11 mouse cellular contexts compared by ENCODE assay signal in genomic region chr7:24472937-24473336, GRCm38 (mm10). TPM values are rescaled to one million over a fixed set of nuclear protein-coding genes. Genes with fewer than 3 reads are reported as not detected.
DNase-seq lines count a peak whose midpoint lies in the region; ATAC-seq and TF ChIP-seq lines count a peak whose summit lies in the region.
"Had no signal": no experiment of that assay in that cellular context is flagged by ENCODE, and none has a peak within 500 bp of the region (broad histone marks: within the 10 kb centered on the region; RNA-seq: fewer than 3 reads in every experiment).

No protein-coding gene starts in this region.

- no peak for TF ChIP-seq POLR2A in small intestine, adult 2 months (IDR thresholded peaks at IDR 0.05; ENCODE audit: low read depth, low read length)

- no peak overlapping the region for H3K4me2 ChIP-seq in forebrain, embryonic 11.5 days (ENCODE audit: low read depth, low read length, severe bottlenecking)
- no peak overlapping the region for H3K4me2 ChIP-seq in forebrain, embryonic 15.5 days (replicated peaks)
- no peak overlapping the region for H3K4me2 ChIP-seq in heart, embryonic 11.5 days
- H3K4me2 ChIP-seq: heart, embryonic 13.5 days had no signal

- H3K4me3 ChIP-seq in forebrain, embryonic 11.5 days (ENCODE audit: low read depth, low read length), result no peak overlapping the region
- H3K4me3 ChIP-seq in forebrain, embryonic 15.5 days, result no peak overlapping the region
- no peak overlapping the region for H3K4me3 ChIP-seq in small intestine, adult 2 months (ENCODE audit: low read depth, low read length)
- no peak overlapping the region for H3K4me3 ChIP-seq in heart, embryonic 11.5 days (ENCODE audit: low read depth, low read length)
- H3K4me3 ChIP-seq: heart, embryonic 13.5 days had no signal

- H3K4me1 ChIP-seq in forebrain, embryonic 11.5 days (replicated peaks; ENCODE audit: control insufficient read depth, insufficient read depth, low read length), result no peaks in the 10 kb centered on the region
- H3K4me1 ChIP-seq in forebrain, embryonic 15.5 days, result peaks cover 8% of the 10 kb centered on the region
- H3K4me1 ChIP-seq in small intestine, adult 2 months (ENCODE audit: control insufficient read depth, insufficient read depth, insufficient read length, low read length), result no peaks in the 10 kb centered on the region; the same call in 1 of the 2 replicates
- no peaks in the 10 kb centered on the region for H3K4me1 ChIP-seq in heart, embryonic 11.5 days (ENCODE audit: control insufficient read depth, insufficient read depth, low read length)
- H3K4me1 ChIP-seq: heart, embryonic 13.5 days had no signal

- WGBS in forebrain, embryonic 11.5 days, result 71% methylated on average over 7 of the region's 7 CpGs
- 77% methylated on average over 7 of the region's 7 CpGs for WGBS in forebrain, embryonic 15.5 days
- WGBS in small intestine, adult 2 months, result 79% methylated on average over 7 of the region's 7 CpGs
- WGBS in heart, embryonic 11.5 days (ENCODE audit: insufficient replicate concordance), result 64% methylated on average over 7 of the region's 7 CpGs

- H3K9me3 ChIP-seq in forebrain, embryonic 11.5 days (ENCODE audit: control insufficient read depth, low read length), result peaks cover 4% of the 10 kb centered on the region; the same call in 1 of the 2 replicates
- H3K9me3 ChIP-seq in forebrain, embryonic 15.5 days, result no peaks in the 10 kb centered on the region
- H3K9me3 ChIP-seq in heart, embryonic 11.5 days (replicated peaks; ENCODE audit: control insufficient read depth, low read length), result no peaks in the 10 kb centered on the region

- peak; percentile 70; the same call in 1 of the 2 replicates for TF ChIP-seq CTCF in small intestine, adult 2 months (IDR thresholded peaks at IDR 0.05; ENCODE audit: extremely low read depth, insufficient read length, insufficient replicate concordance, low read depth, low read length)

- H3K27ac ChIP-seq in forebrain, embryonic 11.5 days (ENCODE audit: low read depth, low read length), result no peak overlapping the region
- no peak overlapping the region for H3K27ac ChIP-seq in forebrain, embryonic 15.5 days (replicated peaks)
- H3K27ac ChIP-seq in small intestine, adult 2 months (ENCODE audit: insufficient read depth, low read depth, low read length), result no peak overlapping the region
- no peak overlapping the region for H3K27ac ChIP-seq in heart, embryonic 11.5 days (ENCODE audit: low read depth, low read length)
- H3K27ac ChIP-seq: heart, embryonic 13.5 days had no signal

- peak; percentile 72 for DNase-seq in forebrain, embryonic 11.5 days (ENCODE audit: low spot score)
- peak; percentile 32 for DNase-seq in right cerebral cortex, postnatal 4 days
- DNase-seq in right cerebral cortex, postnatal 10 days (ENCODE audit: low spot score in 2 of 2), result no peak
- DNase-seq in forelimb bud, embryonic 11.5 days (ENCODE audit: low read depth, low spot score), result peak; percentile 29
- no peak for DNase-seq in layer of hippocampus, adult 9-11 months

- H3K27me3 ChIP-seq in forebrain, embryonic 11.5 days (ENCODE audit: control insufficient read depth, insufficient read depth, low read length), result no peaks in the 10 kb centered on the region
- H3K27me3 ChIP-seq in forebrain, embryonic 15.5 days, result no peaks in the 10 kb centered on the region
- no peaks in the 10 kb centered on the region for H3K27me3 ChIP-seq in small intestine, adult 2 months (ENCODE audit: control insufficient read depth, insufficient read depth, low read length)
- no peaks in the 10 kb centered on the region for H3K27me3 ChIP-seq in heart, embryonic 11.5 days (ENCODE audit: control insufficient read depth, insufficient read depth, low read length)

- H3K9ac ChIP-seq in forebrain, embryonic 11.5 days (ENCODE audit: low read length), result no peak overlapping the region
- H3K9ac ChIP-seq in forebrain, embryonic 15.5 days (replicated peaks), result no peak overlapping the region
- no peak overlapping the region for H3K9ac ChIP-seq in heart, embryonic 11.5 days (ENCODE audit: low read depth, low read length)
- H3K9ac ChIP-seq: heart, embryonic 13.5 days had no signal

- ATAC-seq in forebrain, embryonic 11.5 days (replicated peaks; ENCODE audit: low FRiP score), result no peak
- no peak for ATAC-seq in forebrain, embryonic 15.5 days (replicated peaks)
- no peak for ATAC-seq in heart, embryonic 11.5 days (replicated peaks; ENCODE audit: insufficient number of reproducible peaks, low FRiP score, low TSS enrichment)

- no peaks in the 10 kb centered on the region for H3K36me3 ChIP-seq in forebrain, embryonic 11.5 days (ENCODE audit: control insufficient read depth, insufficient read depth, low read length)
- H3K36me3 ChIP-seq in forebrain, embryonic 15.5 days, result no peaks in the 10 kb centered on the region
- 0 out of 2 replicates have a peak, but pooled peaks cover 2% of the 10 kb centered on the region for H3K36me3 ChIP-seq in small intestine, adult 2 months (ENCODE audit: control insufficient read depth, insufficient read depth, low read length)
- H3K36me3 ChIP-seq in heart, embryonic 11.5 days (ENCODE audit: control insufficient read depth, insufficient read depth, low read length), result no peaks in the 10 kb centered on the region

RNA-seq across cellular contexts. Expression of gene Cadm4, which starts 8.9 kb away (rescaled TPM):
- polyA plus RNA-seq in forebrain, embryonic 11.5 days (2014; fragmentation: Nextera tagmentation; extraction: Ambion mirVana), result 7.1 and 8.9 TPM in 2 replicates
- polyA plus RNA-seq in forebrain, embryonic 15.5 days (2015; fragmentation: Nextera tagmentation; extraction: Ambion mirVana), result 70.1 and 76.4 TPM in 2 replicates
- 2.9 and 4.7 TPM in 2 replicates for polyA plus RNA-seq in small intestine, adult 2 months (2012; rRNA removed)
- polyA plus RNA-seq in heart, embryonic 11.5 days (2014; fragmentation: Nextera tagmentation; extraction: Ambion mirVana), result 0.20 and 0.23 TPM in 2 replicates

RNA-seq across cellular contexts. Expression of gene Plaur, which starts 10.7 kb away (rescaled TPM):
- polyA plus RNA-seq in forebrain, embryonic 11.5 days (2014; fragmentation: Nextera tagmentation; extraction: Ambion mirVana), result 1.1 and 1.2 TPM in 2 replicates
- polyA plus RNA-seq in forebrain, embryonic 15.5 days (2015; fragmentation: Nextera tagmentation; extraction: Ambion mirVana), result 1.3 and 1.6 TPM in 2 replicates
- 9.9 and 15.8 TPM in 2 replicates for polyA plus RNA-seq in small intestine, adult 2 months (2012; rRNA removed)
- polyA plus RNA-seq in heart, embryonic 11.5 days (2014; fragmentation: Nextera tagmentation; extraction: Ambion mirVana), result 5.6 and 6.9 TPM in 2 replicates

RNA-seq across cellular contexts. Expression of gene Irgc1, which starts 20.8 kb away (rescaled TPM):
- polyA plus RNA-seq in forebrain, embryonic 11.5 days (2014; fragmentation: Nextera tagmentation; extraction: Ambion mirVana), result not detected in 2 replicates
- not detected in 2 replicates for polyA plus RNA-seq in forebrain, embryonic 15.5 days (2015; fragmentation: Nextera tagmentation; extraction: Ambion mirVana)
- polyA plus RNA-seq in small intestine, adult 2 months (2012; rRNA removed), result 0.05 and 0.37 TPM in 2 replicates
- polyA plus RNA-seq in heart, embryonic 11.5 days (2014; fragmentation: Nextera tagmentation; extraction: Ambion mirVana), result not detected in 2 replicates
- polyA plus RNA-seq: heart, embryonic 13.5 days; liver, embryonic 16.5 days; stomach, embryonic 14.5 days had no signal

RNA-seq across cellular contexts. Expression of gene Zfp428, which starts 33.9 kb away (rescaled TPM):
- 109 and 114 TPM in 2 replicates for polyA plus RNA-seq in forebrain, embryonic 11.5 days (2014; fragmentation: Nextera tagmentation; extraction: Ambion mirVana)
- 296 and 306 TPM in 2 replicates for polyA plus RNA-seq in forebrain, embryonic 15.5 days (2015; fragmentation: Nextera tagmentation; extraction: Ambion mirVana)
- 6.4 and 15.7 TPM in 2 replicates for polyA plus RNA-seq in small intestine, adult 2 months (2012; rRNA removed)
- 22.6 and 26.0 TPM in 2 replicates for polyA plus RNA-seq in heart, embryonic 11.5 days (2014; fragmentation: Nextera tagmentation; extraction: Ambion mirVana)

RNA-seq across cellular contexts. Expression of gene AC161166.1, which starts 39.3 kb away (rescaled TPM):
- polyA plus RNA-seq in forebrain, embryonic 11.5 days (2014; fragmentation: Nextera tagmentation; extraction: Ambion mirVana), result 0.96 and 1.3 TPM in 2 replicates
- polyA plus RNA-seq in forebrain, embryonic 15.5 days (2015; fragmentation: Nextera tagmentation; extraction: Ambion mirVana), result 1.5 and 1.7 TPM in 2 replicates
- not detected in 2 replicates for polyA plus RNA-seq in small intestine, adult 2 months (2012; rRNA removed)
- 0.25 and 0.57 TPM in 2 replicates for polyA plus RNA-seq in heart, embryonic 11.5 days (2014; fragmentation: Nextera tagmentation; extraction: Ambion mirVana)
- polyA plus RNA-seq: liver, embryonic 16.5 days had no signal

Comparison
In these comparisons a context has a peak if more than half of its experiments do, and no peak if none do; other contexts are left out.
1. DNase-seq: peak in forebrain, embryonic 11.5 days (single experiment), right cerebral cortex, postnatal 4 days (single experiment) and forelimb bud, embryonic 11.5 days (single experiment); none in right cerebral cortex, postnatal 10 days (0 of 2) and layer of hippocampus, adult 9-11 months (single experiment).